ENCODE assay signal across 10 mouse cellular contexts in genomic region chr4:136776471-136776892, GRCm38 (mm10). TPM values are rescaled to one million over a fixed set of nuclear protein-coding genes. Genes with fewer than 3 reads are reported as not detected.
DNase-seq lines count a peak whose midpoint lies in the region; ATAC-seq and TF ChIP-seq lines count a peak whose summit lies in the region.
"Had no signal": no experiment of that assay in that cellular context is flagged by ENCODE, and none has a peak within 500 bp of the region (broad histone marks: within the 10 kb centered on the region; RNA-seq: fewer than 3 reads in every experiment).

No protein-coding gene starts in this region.

- H3K36me3 ChIP-seq in intestine, embryonic 15.5 days, result no peaks in the 10 kb centered on the region
- H3K36me3 ChIP-seq in stomach, postnatal 0 days (ENCODE audit: control insufficient read depth, insufficient read depth, low read length), result no peaks in the 10 kb centered on the region
- H3K36me3 ChIP-seq: liver, embryonic 12.5 days had no signal

- no peaks in the 10 kb centered on the region for H3K27me3 ChIP-seq in intestine, embryonic 15.5 days (replicated peaks)
- no peaks in the 10 kb centered on the region for H3K27me3 ChIP-seq in stomach, postnatal 0 days (ENCODE audit: control insufficient read depth, insufficient read depth, low read length)

- no peak for TF ChIP-seq CTCF in stomach, postnatal 0 days (IDR thresholded peaks at IDR 0.05; ENCODE audit: low read depth)

- peak; percentile 54 for DNase-seq in gastrocnemius, postnatal 10 days
- no peak for DNase-seq in gastrocnemius, postnatal 36 days
- DNase-seq in testis, postnatal 10 days (ENCODE audit: low spot score), result peak; percentile 66
- DNase-seq in testis, postnatal 14 days (ENCODE audit: low spot score), result no peak
- DNase-seq in stomach, postnatal 0 days (ENCODE audit: low spot score), result no peak
- DNase-seq in adrenal gland, adult 2 months, result no peak
- DNase-seq in c-Kit-positive CD71-positive TER-119-positive erythroid progenitor cells, embryonic 14.5 days (ENCODE audit: low spot score), result no peak
- DNase-seq: thymus, adult 2 months had no signal

- no peak overlapping the region for H3K4me3 ChIP-seq in intestine, embryonic 15.5 days (replicated peaks)
- no peak overlapping the region for H3K4me3 ChIP-seq in stomach, postnatal 0 days (ENCODE audit: low read depth, low read length)
- H3K4me3 ChIP-seq: liver, embryonic 12.5 days had no signal

- intact Hi-C loops in gastrocnemius, postnatal 36 days (cut with DNase I), result no loop called here

- peak overlapping the region; percentile 29 for H3K4me2 ChIP-seq in intestine, embryonic 15.5 days (replicated peaks)
- 0 out of 2 replicates have a peak overlapping the region, but pooled peaks have one; percentile 25 for H3K4me2 ChIP-seq in stomach, postnatal 0 days (replicated peaks; ENCODE audit: low read depth)
- H3K4me2 ChIP-seq: liver, embryonic 12.5 days had no signal

- 13% methylated on average over 7 of the region's 9 CpGs for WGBS in intestine, embryonic 15.5 days
- WGBS in stomach, postnatal 0 days, result 10% methylated on average over 9 of the region's 9 CpGs

- H3K4me1 ChIP-seq in intestine, embryonic 15.5 days (replicated peaks), result peaks cover 33% of the 10 kb centered on the region
- H3K4me1 ChIP-seq in stomach, postnatal 0 days (replicated peaks; ENCODE audit: control insufficient read depth, insufficient read depth), result peaks cover 10% of the 10 kb centered on the region

- no peaks in the 10 kb centered on the region for H3K9me3 ChIP-seq in intestine, embryonic 15.5 days
- no peaks in the 10 kb centered on the region for H3K9me3 ChIP-seq in stomach, postnatal 0 days (ENCODE audit: control insufficient read depth, low read length)
- H3K9me3 ChIP-seq: liver, embryonic 12.5 days had no signal

- no peak for ATAC-seq in intestine, embryonic 15.5 days
- no peak for ATAC-seq in stomach, postnatal 0 days (ENCODE audit: low FRiP score, low TSS enrichment)
- ATAC-seq: liver, embryonic 12.5 days had no signal

- peak overlapping the region; percentile 20; the same call in 1 of the 2 replicates for H3K27ac ChIP-seq in intestine, embryonic 15.5 days
- peak overlapping the region; percentile 45; the same call in 1 of the 2 replicates for H3K27ac ChIP-seq in stomach, postnatal 0 days (replicated peaks)
- H3K27ac ChIP-seq: liver, embryonic 12.5 days had no signal

- TF ChIP-seq EP300 in stomach, postnatal 0 days (optimal IDR thresholded peaks at IDR 0.05), result no peak

- peak overlapping the region; percentile 26; the same call in 1 of the 2 replicates for H3K9ac ChIP-seq in intestine, embryonic 15.5 days
- no peak overlapping the region for H3K9ac ChIP-seq in stomach, postnatal 0 days (ENCODE audit: low read length)
- H3K9ac ChIP-seq: liver, embryonic 12.5 days had no signal

RNA-seq across cellular contexts. Expression of gene Ephb2, which starts 59.3 kb away (rescaled TPM):
- total RNA-seq in gastrocnemius, postnatal 10 days (2021), result 1 to 10 TPM; 4.6 to 5.4 TPM
- under 1 TPM; 0.87 to 0.94 TPM for total RNA-seq in gastrocnemius, postnatal 36 days (2021)
- polyA plus RNA-seq in intestine, embryonic 15.5 days (2015; fragmentation: Nextera tagmentation; extraction: Ambion mirVana), result 8.2 and 8.9 TPM in 2 replicates
- polyA plus RNA-seq in stomach, postnatal 0 days (2015; fragmentation: Nextera tagmentation; extraction: Ambion mirVana), result 2.3 and 2.5 TPM in 2 replicates
- 10 to 100 TPM; 18.1 to 26.2 TPM for total RNA-seq in adrenal gland, adult 2 months (2021)
- polyA plus RNA-seq in adrenal gland, adult 2 months (2012; rRNA removed), result 83.5 and 101 TPM in 2 replicates

Comparison
In these comparisons a context has a peak if more than half of its experiments do, and no peak if none do; other contexts are left out.
1. DNase-seq: peak in gastrocnemius, postnatal 10 days (single experiment) and testis, postnatal 10 days (single experiment); none in gastrocnemius, postnatal 36 days (0 of 2), testis, postnatal 14 days (single experiment), stomach, postnatal 0 days (single experiment), adrenal gland, adult 2 months (single experiment) and c-Kit-positive CD71-positive TER-119-positive erythroid progenitor cells, embryonic 14.5 days (single experiment).